Mouse (Mus musculus) testis, adult 2 months (tissue): ENCODE measurements at regions not wholly inside any gene's neighbourhood (a gene's known extent, or its start where the extent isn't known, plus 50 kb on each side); places are given as distances from the start of the nearest gene placed in this dataset.

Source experiments
- CTCF ChIP-seq: fragments of 200-500 bp; IDR thresholded peaks from 2 replicates; pipeline ENCODE4 v1.5.1; 2012; ENCODE audit warnings: low read depth, mild to moderate bottlenecking, inconsistent platforms, low read length, moderate library complexity; ENCODE audit not compliant: control insufficient read depth, insufficient read depth, insufficient replicate concordance
- POLR2A ChIP-seq: fragments of 200-500 bp; IDR thresholded peaks from 2 replicates; pipeline ENCODE4 v1.6.1; 2012; ENCODE audit warnings: low read depth, mild to moderate bottlenecking, inconsistent platforms, low read length, moderate library complexity; ENCODE audit not compliant: control insufficient read depth

DNA sequence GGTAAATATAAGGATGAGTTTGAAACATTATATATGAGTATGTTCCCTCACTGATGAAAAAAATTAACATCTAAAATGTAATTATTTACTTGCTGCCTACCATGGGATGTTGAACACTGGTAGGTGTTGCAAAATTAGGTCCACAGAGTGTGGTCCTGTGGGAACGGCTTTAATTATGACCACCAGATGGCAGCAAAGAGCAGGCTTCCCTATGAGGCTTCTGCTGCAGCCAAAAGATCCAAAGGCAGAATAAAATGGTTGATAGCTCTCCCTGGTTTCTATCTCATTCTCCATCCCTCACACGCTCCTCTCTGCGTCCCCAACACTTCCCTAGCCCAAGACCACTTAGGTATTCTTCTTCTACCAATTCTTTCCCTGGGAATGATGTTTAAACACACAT is 54.6 kb upstream of the Cit start:
- peak; percentile 21; the same call in 1 of the 2 replicates for TF ChIP-seq CTCF
- TF ChIP-seq POLR2A, result no peak
